Mouse (Mus musculus) limb, embryonic 11.5 days (tissue): ENCODE results near the gene Smarcc1. TPM values are rescaled to one million over a fixed set of nuclear protein-coding genes. Genes with fewer than 3 reads are reported as not detected.
"Not testable (repeated sequence)": the region's sequence is repeated elsewhere in the genome, so short reads cannot be mapped to it uniquely, and the experiment has no call there.

ENCODE experiments used
- ATAC-seq: fragments of 200-750 bp; cut with Nextera tagmentation; 2 replicates; pipeline ENCODE4 v1.8.0; 2017; ENCODE audit warnings: low read depth; ENCODE audit not compliant: insufficient number of reproducible peaks, low FRiP score, low TSS enrichment
- DNase-seq: peaks from one replicate; pipeline ENCODE4 v3.0.0-alpha.2; 2015; ENCODE audit warnings: low spot score
- H3K27ac ChIP-seq: fragments of 300-500 bp; sonication (generic); replicated peaks from 2 replicates; pipeline ENCODE4 v1.5.1; 2014; ENCODE audit warnings: low read depth, mild to moderate bottlenecking, low read length
- H3K27me3 ChIP-seq: fragments of 300-500 bp; sonication (generic); 2 replicates; pipeline ENCODE4 v1.6.1; 2014; ENCODE audit warnings: mild to moderate bottlenecking, low read length, mixed read lengths; ENCODE audit not compliant: control insufficient read depth, insufficient read depth
- H3K36me3 ChIP-seq: fragments of 300-500 bp; sonication (generic); 2 replicates; pipeline ENCODE4 v1.6.1; 2014; ENCODE audit warnings: mild to moderate bottlenecking, low read length, moderate library complexity, mixed read lengths; ENCODE audit not compliant: control insufficient read depth, insufficient read depth
- H3K4me1 ChIP-seq: fragments of 300-500 bp; sonication (generic); 2 replicates; pipeline ENCODE4 v1.6.1; 2014; ENCODE audit warnings: low read length, mixed read lengths; ENCODE audit not compliant: control insufficient read depth, insufficient read depth
- H3K4me2 ChIP-seq: fragments of 300-500 bp; sonication (generic); 2 replicates; pipeline ENCODE4 v1.6.1; 2014; ENCODE audit warnings: low read depth, mild to moderate bottlenecking, moderate library complexity; ENCODE audit not compliant: severe bottlenecking
- H3K4me3 ChIP-seq: fragments of 300-500 bp; sonication (generic); 2 replicates; pipeline ENCODE4 v1.5.1; 2014; ENCODE audit warnings: low read depth, low read length
- H3K9ac ChIP-seq: fragments of 300-500 bp; sonication (generic); 2 replicates; pipeline ENCODE4 v1.6.1; 2014; ENCODE audit warnings: mild to moderate bottlenecking, low read length
- H3K9me3 ChIP-seq: fragments of 300-500 bp; sonication (generic); 2 replicates; pipeline ENCODE4 v1.6.1; 2016; ENCODE audit warnings: low read length; ENCODE audit not compliant: control insufficient read depth
- WGBS: fragments of 180-500 bp; shearing (Covaris S2); extraction: QIAGEN DNeasy Blood & Tissue Kit; methylation state at CpG from one replicate; pipeline ENCODE4 v1.1.7; 2014; 5-methylcytosine and 5-hydroxymethylcytosine counted together
- polyA plus RNA-seq: library from polyadenylated mRNA; unstranded; fragments of >200 nt; fragmentation: Nextera tagmentation; extraction: Ambion mirVana; gene quantifications from 2 replicates; pipeline ENCODE4 v1.2.1, GENCODE M21; 2014

Smarcc1 gene
- 206 and 217 TPM in 2 replicates for polyA plus RNA-seq

- ATAC-seq: peak; percentile 94
- peak within 1 kb of the TSS; percentile 89 for H3K9ac ChIP-seq
- H3K4me3 ChIP-seq: peak within 1 kb of the TSS; percentile 68
- no peaks in the 10 kb centered on the region for H3K9me3 ChIP-seq
- peaks cover 6% of the 10 kb centered on the region for H3K4me1 ChIP-seq
- peak within 1 kb of the TSS; percentile 87 for H3K27ac ChIP-seq
- no peaks in the 10 kb centered on the region for H3K27me3 ChIP-seq
- H3K4me2 ChIP-seq: peak within 1 kb of the TSS; percentile 69
- WGBS: under 1% methylated on average over 73 of the region's 79 CpGs
- H3K36me3 ChIP-seq: peaks cover 5% of the 10 kb centered on the region; the same call in 1 of the 2 replicates
- peak; percentile 95 for DNase-seq
Measured at GRCm38 (mm10) chr9:110116977-110117778, at the start of gene Smarcc1. TSS of gene Smarcc1 (plus strand) at chr9:110117708.

GRCm38 (mm10) chr9:110068745-110069144 lies 48.8 kb upstream of the Smarcc1 start:
- Histone ChIP-seq H3K4me1 (no peaks in the 10 kb centered on the region), H3K4me2 (no peak overlapping the region), H3K36me3 (peaks cover 4% of the 10 kb centered on the region; the same call in 1 of the 2 replicates), H3K4me3 (no peak overlapping the region), H3K27me3 (no peaks in the 10 kb centered on the region), H3K27ac (no peak overlapping the region), H3K9ac (no peak overlapping the region), H3K9me3 (no peaks in the 10 kb centered on the region)
- ATAC-seq (no peak), DNase-seq (no peak)
- 89% methylated on average over 6 of the region's 6 CpGs for WGBS

GRCm38 (mm10) chr9:110070358-110070757 lies 47.1 kb upstream of the Smarcc1 start:
- DNase-seq: no peak
- Histone ChIP-seq H3K36me3 (peaks cover 4% of the 10 kb centered on the region; the same call in 1 of the 2 replicates), H3K4me1 (no peaks in the 10 kb centered on the region), H3K9me3 (no peaks in the 10 kb centered on the region), H3K4me2 (no peak overlapping the region), H3K9ac (no peak overlapping the region), H3K27ac (no peak overlapping the region), H3K27me3 (no peaks in the 10 kb centered on the region), H3K4me3 (no peak overlapping the region)
- WGBS: 93% methylated on average over 9 of the region's 9 CpGs
- ATAC-seq: no peak

- no peak for DNase-seq
- 90% methylated on average over 4 of the region's 4 CpGs for WGBS
- H3K36me3 ChIP-seq: peaks cover 4% of the 10 kb centered on the region; the same call in 1 of the 2 replicates
- H3K4me2 ChIP-seq: no peak overlapping the region
- no peaks in the 10 kb centered on the region for H3K27me3 ChIP-seq
- ATAC-seq: no peak
- H3K9ac ChIP-seq: no peak overlapping the region
- H3K27ac ChIP-seq: no peak overlapping the region
- H3K4me1 ChIP-seq: no peaks in the 10 kb centered on the region
- H3K4me3 ChIP-seq: no peak overlapping the region
- no peaks in the 10 kb centered on the region for H3K9me3 ChIP-seq
Measured at GRCm38 (mm10) chr9:110071011-110071410, 46.5 kb upstream of the Smarcc1 start.

- H3K27ac ChIP-seq: no peak overlapping the region
- no peaks in the 10 kb centered on the region for H3K9me3 ChIP-seq
- no peak overlapping the region for H3K9ac ChIP-seq
- no peaks in the 10 kb centered on the region for H3K27me3 ChIP-seq
- WGBS: 10% methylated on average over 1 of the region's 1 CpGs
- no peak overlapping the region for H3K4me3 ChIP-seq
- H3K36me3 ChIP-seq: peaks cover 4% of the 10 kb centered on the region; the same call in 1 of the 2 replicates
- DNase-seq (peak; percentile 84), ATAC-seq (no peak)
- no peaks in the 10 kb centered on the region for H3K4me1 ChIP-seq
- no peak overlapping the region for H3K4me2 ChIP-seq
Measured at GRCm38 (mm10) chr9:110071843-110072242, 45.7 kb upstream of the Smarcc1 start.

GRCm38 (mm10) chr9:110076468-110076867 lies 41.0 kb upstream of the Smarcc1 start:
- not testable (repeated sequence) for H3K4me2 ChIP-seq, H3K9ac ChIP-seq, H3K9me3 ChIP-seq, H3K27ac ChIP-seq, H3K4me3 ChIP-seq, ATAC-seq, H3K4me1 ChIP-seq, H3K27me3 ChIP-seq, DNase-seq, H3K36me3 ChIP-seq
- WGBS: 82% methylated on average over 4 of the region's 7 CpGs

GRCm38 (mm10) chr9:110081066-110081465 lies 36.4 kb upstream of the Smarcc1 start:
- DNase-seq (no peak), ATAC-seq (no peak)
- H3K4me3 ChIP-seq: no peak overlapping the region
- no peak overlapping the region for H3K27ac ChIP-seq
- H3K9ac ChIP-seq: no peak overlapping the region
- H3K27me3 ChIP-seq: no peaks in the 10 kb centered on the region
- 84% methylated on average over 3 of the region's 3 CpGs for WGBS
- H3K4me2 ChIP-seq: no peak overlapping the region
- H3K4me1 ChIP-seq: no peaks in the 10 kb centered on the region
- no peaks in the 10 kb centered on the region for H3K9me3 ChIP-seq
- peaks cover 28% of the 10 kb centered on the region for H3K36me3 ChIP-seq

- no peaks in the 10 kb centered on the region for H3K4me1 ChIP-seq
- peaks cover 50% of the 10 kb centered on the region for H3K36me3 ChIP-seq
- no peaks in the 10 kb centered on the region for H3K9me3 ChIP-seq
- no peak overlapping the region for H3K4me3 ChIP-seq
- DNase-seq (no peak), ATAC-seq (no peak)
- no peak overlapping the region for H3K9ac ChIP-seq
- H3K27me3 ChIP-seq: no peaks in the 10 kb centered on the region
- H3K27ac ChIP-seq: no peak overlapping the region
- 93% methylated on average over 25 of the region's 25 CpGs for WGBS
- H3K4me2 ChIP-seq: no peak overlapping the region
Measured at GRCm38 (mm10) chr9:110084201-110084964, 33.1 kb upstream of the Smarcc1 start.
